Mouse (Mus musculus) erythroid progenitor cell, adult 5-6 weeks (primary cell): ENCODE measurements around the gene Gm21775. TPM values are rescaled to one million over a fixed set of nuclear protein-coding genes. Genes with fewer than 3 reads are reported as not detected.
"Not testable (repeated sequence)": the region's sequence is repeated elsewhere in the genome, so short reads cannot be mapped to it uniquely, and the experiment has no call there.

Source experiments
- ATAC-seq: replicated peaks from 2 replicates; pipeline ENCODE4 v1.8.0; 2016; ENCODE audit warnings: moderate number of reproducible peaks, mild to moderate bottlenecking, moderate TSS enrichment, inconsistent platforms; ENCODE audit not compliant: poor library complexity, low FRiP score, severe bottlenecking
- total RNA-seq, 2 experiments: library from RNA; stranded (forward) in 1 of 2; stranded (reverse) in 1 of 2; fragments of 150-400 nt in 1 of 2; fragments of 186-747, 209-891 nt in 1 of 2; gene quantifications; 2 replicates each; pipeline versions ENCODE4 v1.2.3 to v1.2.4; 2015 to 2017; ENCODE audit warnings: low replicate concordance in 2 of 2

The Gm21775 gene
- not detected in 2 replicates for total RNA-seq (2015; ENCODE audit: low replicate concordance)
- total RNA-seq (2017; ENCODE audit: low replicate concordance): not detected in 2 replicates

- ATAC-seq: not testable (repeated sequence)
Observed at GRCm38 (mm10) chrY:10553153-10553552, at the start of gene Gm21775. Gene Gm21775, plus strand, starts transcription at chrY:10553453.

GRCm38 (mm10) chrY:10535942-10536341 lies 17.3 kb upstream of the Gm21775 start, which contains the start of gene Gm20737:
Gene Gm20737, minus strand, starts transcription at chrY:10536042.
- not testable (repeated sequence) for ATAC-seq

Other genes with a start within 250 kb of the Gm21775 start
- gene Gm20834, start 228.9 kb upstream of the Gm21775 start, total RNA-seq (2015; ENCODE audit: low replicate concordance): not detected in 2 replicates
- gene Gm20834, start 228.9 kb upstream of the Gm21775 start, total RNA-seq (2017; ENCODE audit: low replicate concordance): not detected in 2 replicates
- gene Gm28510, start 140.7 kb upstream of the Gm21775 start, total RNA-seq (2015; ENCODE audit: low replicate concordance): not detected in 2 replicates
- not detected in 2 replicates for gene Gm28510, start 140.7 kb upstream of the Gm21775 start, total RNA-seq (2017; ENCODE audit: low replicate concordance)
- gene Gm20737, start 17.4 kb upstream of the Gm21775 start, total RNA-seq (2015; ENCODE audit: low replicate concordance): not detected in 2 replicates
- not detected in 2 replicates for gene Gm20737, start 17.4 kb upstream of the Gm21775 start, total RNA-seq (2017; ENCODE audit: low replicate concordance)
- not detected in 2 replicates for gene Gm21900, start 62.9 kb downstream of the Gm21775 start, total RNA-seq (2015; ENCODE audit: low replicate concordance)
- gene Gm21900, start 62.9 kb downstream of the Gm21775 start, total RNA-seq (2017; ENCODE audit: low replicate concordance): not detected in 2 replicates
- gene Gm20777, start 199.0 kb downstream of the Gm21775 start, total RNA-seq (2015; ENCODE audit: low replicate concordance): not detected in 2 replicates
- gene Gm20777, start 199.0 kb downstream of the Gm21775 start, total RNA-seq (2017; ENCODE audit: low replicate concordance): not detected in 2 replicates